Mouse (Mus musculus) stomach, embryonic 15.5 days (tissue): ENCODE data around the gene Ankar. TPM values are rescaled to one million over a fixed set of nuclear protein-coding genes. Genes with fewer than 3 reads are reported as not detected.
A peak's percentile ranks its signal among the peaks of the same experiment; 100 is the strongest.

Experiments
- ATAC-seq: fragments of 200-750 bp; cut with Nextera tagmentation; 2 replicates; pipeline ENCODE4 v1.8.0; 2017; ENCODE audit warnings: low read depth, moderate number of reproducible peaks, moderate TSS enrichment; ENCODE audit not compliant: insufficient read depth, low FRiP score
- H3K27ac ChIP-seq: fragments of 300-500 bp; sonication (generic); 2 replicates; pipeline ENCODE4 v1.5.1; 2015; ENCODE audit warnings: mild to moderate bottlenecking, inconsistent platforms
- H3K27me3 ChIP-seq: fragments of 300-500 bp; sonication (generic); replicated peaks from 2 replicates; pipeline ENCODE4 v1.6.1; 2015; ENCODE audit warnings: inconsistent platforms
- H3K36me3 ChIP-seq: fragments of 300-500 bp; sonication (generic); 2 replicates; pipeline ENCODE4 v1.6.1; 2015; ENCODE audit warnings: inconsistent platforms
- H3K4me1 ChIP-seq: fragments of 300-500 bp; sonication (generic); 2 replicates; pipeline ENCODE4 v1.6.1; 2015; ENCODE audit warnings: inconsistent platforms
- H3K4me2 ChIP-seq: fragments of 300-500 bp; sonication (generic); 2 replicates; pipeline ENCODE4 v1.6.1; 2015; ENCODE audit warnings: mild to moderate bottlenecking, inconsistent platforms
- H3K4me3 ChIP-seq: fragments of 300-500 bp; sonication (generic); replicated peaks from 2 replicates; pipeline ENCODE4 v1.5.1; 2015; ENCODE audit warnings: inconsistent platforms
- H3K9ac ChIP-seq: fragments of 300-500 bp; sonication (generic); 2 replicates; pipeline ENCODE4 v1.6.1; 2015; ENCODE audit warnings: inconsistent platforms
- H3K9me3 ChIP-seq: fragments of 300-500 bp; sonication (generic); 2 replicates; pipeline ENCODE4 v1.6.1; 2016; ENCODE audit warnings: inconsistent platforms
- WGBS: fragments of 180-500 bp; shearing (Covaris S2); methylation state at CpG from one replicate; pipeline ENCODE4 v1.1.7; 2015; 5-methylcytosine and 5-hydroxymethylcytosine counted together
- polyA plus RNA-seq: library from polyadenylated mRNA; unstranded; fragments of >200 nt; fragmentation: Nextera tagmentation; extraction: Ambion mirVana; gene quantifications from 2 replicates; pipeline ENCODE4 v1.2.1, GENCODE M21; 2015

Ankar gene
- polyA plus RNA-seq, 1 experiment from 2014 or later: not detected

DNA sequence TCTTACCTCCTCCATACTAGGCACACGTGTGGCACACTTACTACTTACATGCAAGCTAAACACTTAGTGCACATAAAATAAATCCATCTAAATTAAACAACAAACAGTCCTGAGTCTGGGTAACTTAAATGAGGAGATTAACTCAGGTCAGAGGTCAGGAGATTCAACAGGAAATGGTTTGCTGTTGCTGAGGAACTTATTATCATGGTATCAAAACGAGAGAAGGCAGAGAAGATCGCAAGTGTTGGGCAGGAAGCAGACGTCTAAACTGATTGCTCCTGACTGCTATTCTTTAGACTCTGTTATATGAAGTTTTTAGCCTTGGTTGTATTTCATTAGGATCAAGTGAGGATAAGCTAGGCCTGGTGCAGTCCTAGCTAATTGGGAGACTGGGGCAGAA, 7.1 kb upstream of the Ankar start:
- no peaks in the 10 kb centered on the region for H3K27me3 ChIP-seq
- no peaks in the 10 kb centered on the region for H3K9me3 ChIP-seq
- no peak overlapping the region for H3K27ac ChIP-seq
- no peaks in the 10 kb centered on the region for H3K36me3 ChIP-seq
- WGBS: 60% methylated on average over 4 of the region's 4 CpGs
- H3K9ac ChIP-seq: no peak overlapping the region
- H3K4me2 ChIP-seq: no peak overlapping the region
- peaks cover under 1% of the 10 kb centered on the region; the same call in 1 of the 2 replicates for H3K4me1 ChIP-seq
- ATAC-seq: no peak
- H3K4me3 ChIP-seq: no peak overlapping the region

DNA sequence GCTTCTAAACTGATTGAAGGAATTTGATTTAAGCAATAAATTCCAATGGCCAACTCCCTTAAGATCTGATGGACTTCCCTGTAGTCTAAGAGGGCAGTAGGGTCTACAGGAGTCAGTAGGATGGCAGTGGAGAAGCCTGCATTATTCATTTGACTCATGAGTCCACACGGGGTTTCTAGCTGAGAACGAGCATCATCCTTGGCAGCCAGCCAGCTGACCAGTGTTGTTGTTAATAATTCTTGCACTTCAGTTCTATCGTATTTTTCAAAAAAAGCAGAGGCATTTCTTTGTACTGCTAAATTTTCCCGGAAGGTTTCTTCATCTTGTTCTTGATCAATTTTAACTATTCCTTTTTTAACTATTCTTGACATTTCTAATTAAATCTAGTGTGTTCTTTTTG, 1.7 kb downstream of the Ankar start:
- no peak overlapping the region for H3K9ac ChIP-seq
- H3K4me1 ChIP-seq: no peaks in the 10 kb centered on the region
- no peaks in the 10 kb centered on the region for H3K27me3 ChIP-seq
- H3K36me3 ChIP-seq: no peaks in the 10 kb centered on the region
- H3K4me2 ChIP-seq: no peak overlapping the region
- no peaks in the 10 kb centered on the region for H3K9me3 ChIP-seq
- 33% methylated on average over 4 of the region's 4 CpGs for WGBS
- H3K4me3 ChIP-seq: no peak overlapping the region
- no peak overlapping the region for H3K27ac ChIP-seq
- no peak for ATAC-seq

DNA sequence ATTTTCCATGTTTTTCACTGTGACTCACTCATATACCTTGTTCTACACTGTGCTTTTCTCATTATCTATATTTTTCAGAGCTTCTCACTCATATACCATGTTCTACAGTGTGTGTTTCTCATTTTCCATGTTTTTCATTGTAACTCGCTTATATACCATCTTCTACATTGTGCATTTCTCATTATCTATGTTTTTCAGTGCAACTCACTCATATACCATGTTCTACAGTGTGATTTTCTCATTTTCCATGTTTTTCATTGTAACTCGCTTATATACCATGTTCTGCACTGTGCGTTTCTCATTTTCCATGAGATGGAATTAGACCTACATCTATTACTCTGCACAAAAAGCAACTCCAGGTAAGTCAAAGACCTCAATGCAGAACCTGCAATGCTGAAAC, 4.1 kb downstream of the Ankar start:
- ATAC-seq: no peak
- Histone ChIP-seq H3K27ac (no peak overlapping the region), H3K4me3 (no peak overlapping the region), H3K4me2 (no peak overlapping the region), H3K4me1 (no peaks in the 10 kb centered on the region), H3K9ac (no peak overlapping the region), H3K36me3 (no peaks in the 10 kb centered on the region), H3K27me3 (no peaks in the 10 kb centered on the region), H3K9me3 (no peaks in the 10 kb centered on the region)
- 50% methylated on average over 3 of the region's 3 CpGs for WGBS

DNA sequence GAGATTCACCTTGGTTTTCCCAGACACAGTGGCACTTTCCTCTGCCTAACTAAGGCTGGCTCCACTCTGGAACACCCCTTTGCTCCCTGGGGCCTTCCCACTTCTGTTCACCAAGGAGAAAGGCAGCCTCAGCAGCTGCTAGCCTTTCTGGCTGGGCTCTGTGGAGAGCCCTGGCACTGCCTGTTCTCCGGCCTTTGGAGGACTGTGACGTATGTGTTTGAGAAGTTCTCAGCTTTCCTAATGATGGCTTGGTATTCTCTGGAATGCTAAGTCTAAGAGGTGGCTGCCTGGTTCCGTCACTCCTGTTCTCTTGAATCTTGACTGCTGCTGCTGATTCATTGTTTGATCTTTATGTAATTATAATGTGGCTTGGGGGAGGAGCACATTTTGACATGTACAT, 27.3 kb downstream of the Ankar start:
- Histone ChIP-seq H3K4me2 (no peak overlapping the region), H3K36me3 (no peaks in the 10 kb centered on the region), H3K9ac (no peak overlapping the region), H3K4me1 (no peaks in the 10 kb centered on the region), H3K27me3 (no peaks in the 10 kb centered on the region), H3K9me3 (no peaks in the 10 kb centered on the region), H3K27ac (no peak overlapping the region), H3K4me3 (no peak overlapping the region)
- no peak for ATAC-seq
- 31% methylated on average over 3 of the region's 3 CpGs for WGBS

DNA sequence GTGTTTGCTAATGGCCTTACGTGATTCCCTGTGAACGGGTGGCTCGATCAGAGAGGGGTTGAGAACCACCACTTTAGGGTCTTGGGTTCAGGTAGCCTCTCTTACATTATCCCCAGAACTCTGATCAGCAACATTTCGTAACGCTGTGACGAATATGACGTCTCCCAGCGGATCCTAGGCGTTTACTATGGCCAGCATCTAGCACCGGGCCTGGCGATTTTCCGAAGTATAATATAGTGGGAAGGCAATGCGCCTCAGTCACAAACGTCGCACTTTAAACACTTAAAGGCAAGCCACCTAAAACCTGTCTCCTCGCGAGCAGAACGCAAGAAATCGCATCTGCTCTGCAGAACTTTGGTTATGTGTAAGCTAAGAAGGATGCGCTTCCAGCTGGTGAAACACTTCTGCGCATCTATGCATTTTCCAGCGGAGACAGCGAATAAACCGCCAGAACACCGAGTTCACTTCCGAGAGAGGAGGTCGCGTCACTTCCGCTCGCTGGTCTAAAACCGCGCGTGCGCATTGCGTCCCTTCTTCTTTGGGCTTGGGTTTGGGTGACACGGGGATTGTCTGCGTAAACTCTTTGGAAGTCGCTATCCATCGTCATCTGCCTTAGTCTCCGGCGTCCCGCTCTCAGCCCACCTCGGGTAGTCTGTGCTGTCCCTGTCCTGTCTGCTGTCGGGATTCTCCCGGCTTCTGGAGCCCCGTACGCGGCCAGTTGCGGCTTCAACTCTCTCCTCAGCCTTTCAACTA, 59.5 kb downstream of the Ankar start:
- peak overlapping the region; percentile 55 for H3K4me2 ChIP-seq
- H3K27ac ChIP-seq: no peak overlapping the region
- H3K9me3 ChIP-seq: no peaks in the 10 kb centered on the region
- WGBS: 42% methylated on average over 49 of the region's 49 CpGs
- H3K9ac ChIP-seq: no peak overlapping the region
- ATAC-seq: peak; percentile 18; the same call in 1 of the 2 replicates
- H3K4me3 ChIP-seq: peak overlapping the region; percentile 27
- H3K27me3 ChIP-seq: no peaks in the 10 kb centered on the region
- H3K4me1 ChIP-seq: no peaks in the 10 kb centered on the region
- no peaks in the 10 kb centered on the region for H3K36me3 ChIP-seq

DNA sequence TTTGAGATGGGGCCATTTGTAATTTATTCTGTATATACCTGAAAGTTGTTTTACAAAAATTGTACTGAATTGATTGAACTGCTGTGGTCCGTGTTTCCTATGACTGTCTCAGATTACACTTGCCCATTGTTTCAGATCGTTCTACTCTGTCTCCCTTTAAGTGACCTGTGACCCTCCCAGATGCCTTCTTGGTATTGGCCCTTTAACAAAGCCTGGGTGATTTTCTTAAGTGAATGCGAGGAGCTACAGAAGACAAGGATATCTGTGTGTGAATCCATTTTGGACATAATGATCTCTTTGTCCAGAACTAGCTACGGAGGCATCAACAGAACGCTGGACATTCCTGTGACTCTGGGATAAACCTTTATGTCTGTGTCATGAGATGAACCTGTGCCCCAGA, 65.2 kb downstream of the Ankar start:
- H3K9me3 ChIP-seq: no peaks in the 10 kb centered on the region
- 48% methylated on average over 5 of the region's 5 CpGs for WGBS

DNA sequence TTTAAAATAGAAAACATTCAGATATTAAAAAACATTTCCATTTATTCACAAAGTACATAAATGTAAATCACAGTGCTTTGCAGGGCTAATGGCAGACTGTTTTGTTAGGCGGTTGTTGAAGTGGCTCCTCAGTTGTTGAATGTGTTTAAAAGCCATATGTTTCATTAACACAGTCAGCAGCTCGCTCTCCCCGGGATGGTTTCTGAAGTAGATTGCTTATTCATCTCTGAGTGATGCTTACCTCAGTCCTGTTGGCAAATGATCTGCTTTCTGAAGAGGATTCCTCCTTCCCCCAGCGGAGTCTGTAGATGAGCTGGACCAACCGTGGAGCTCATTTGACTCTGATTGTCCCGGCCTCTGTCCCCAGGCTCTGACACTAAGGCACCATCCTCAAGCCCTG, 88.2 kb downstream of the Ankar start:
- Histone ChIP-seq H3K4me3 (no peak overlapping the region), H3K27ac (no peak overlapping the region), H3K9ac (no peak overlapping the region), H3K4me1 (no peaks in the 10 kb centered on the region), H3K4me2 (no peak overlapping the region), H3K9me3 (no peaks in the 10 kb centered on the region), H3K36me3 (peaks cover 33% of the 10 kb centered on the region), H3K27me3 (no peaks in the 10 kb centered on the region)
- ATAC-seq: no peak
- 90% methylated on average over 6 of the region's 6 CpGs for WGBS

More for the DNA sequence above, 65.2 kb downstream of the Ankar start:
- Histone ChIP-seq H3K4me1 (no peaks in the 10 kb centered on the region), H3K27ac (no peak overlapping the region), H3K4me2 (no peak overlapping the region), H3K27me3 (no peaks in the 10 kb centered on the region), H3K36me3 (peaks cover 11% of the 10 kb centered on the region), H3K4me3 (no peak overlapping the region), H3K9ac (no peak overlapping the region)
- no peak for ATAC-seq

DNA sequence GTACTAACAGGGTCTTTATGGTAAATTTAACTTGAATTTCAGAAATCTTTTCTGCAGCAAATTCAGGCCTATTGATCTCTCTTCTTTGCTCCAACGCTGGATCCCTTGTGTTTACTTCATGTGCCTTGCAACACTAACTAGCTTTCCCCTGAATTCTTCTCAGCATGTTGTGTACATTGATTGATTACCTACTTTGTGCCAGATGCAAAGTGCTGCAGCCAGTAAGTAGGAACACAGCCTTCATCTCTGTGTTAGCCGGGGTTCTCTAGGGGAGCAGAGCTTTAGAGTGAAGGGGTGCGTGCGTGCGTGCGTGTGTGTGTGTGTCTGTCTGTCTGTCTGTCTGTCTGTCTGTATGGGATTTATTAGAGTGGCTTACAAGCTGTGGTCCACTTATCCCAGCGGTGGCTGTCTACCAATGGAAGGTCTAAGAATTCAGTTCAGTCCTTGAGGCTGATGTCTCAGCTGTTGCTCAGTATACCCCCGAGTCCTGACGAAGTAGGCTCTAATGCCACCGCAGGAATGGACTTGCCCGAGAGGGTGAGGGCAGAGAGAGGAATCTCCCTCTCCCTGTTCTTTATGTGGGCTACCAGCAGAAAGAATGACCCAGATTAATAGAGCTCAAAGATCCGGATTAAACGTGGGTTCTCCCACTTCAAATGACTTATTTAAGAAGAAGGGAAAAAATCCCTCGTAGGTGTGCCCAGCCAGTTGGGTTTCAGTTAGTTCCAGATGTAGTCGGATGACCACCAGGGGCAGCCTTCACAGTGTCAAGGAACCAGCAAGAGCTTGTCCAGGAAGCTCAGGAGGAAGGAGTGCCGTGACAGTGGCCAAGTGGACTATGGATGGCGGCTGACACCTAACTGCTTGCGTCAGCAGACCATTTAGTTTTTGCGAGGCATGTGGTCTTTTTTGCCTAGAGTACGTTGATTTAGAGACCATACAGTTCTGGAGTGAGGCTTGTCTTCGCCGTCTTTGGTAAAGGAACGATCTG, 90.2 kb downstream of the Ankar start:
- Histone ChIP-seq H3K4me2 (no peak overlapping the region), H3K4me3 (no peak overlapping the region), H3K9ac (no peak overlapping the region), H3K27me3 (no peaks in the 10 kb centered on the region), H3K27ac (no peak overlapping the region), H3K36me3 (peaks cover 21% of the 10 kb centered on the region; the same call in 1 of the 2 replicates), H3K9me3 (no peaks in the 10 kb centered on the region), H3K4me1 (no peaks in the 10 kb centered on the region)
- no peak for ATAC-seq
- 77% methylated on average over 23 of the region's 23 CpGs for WGBS

DNA sequence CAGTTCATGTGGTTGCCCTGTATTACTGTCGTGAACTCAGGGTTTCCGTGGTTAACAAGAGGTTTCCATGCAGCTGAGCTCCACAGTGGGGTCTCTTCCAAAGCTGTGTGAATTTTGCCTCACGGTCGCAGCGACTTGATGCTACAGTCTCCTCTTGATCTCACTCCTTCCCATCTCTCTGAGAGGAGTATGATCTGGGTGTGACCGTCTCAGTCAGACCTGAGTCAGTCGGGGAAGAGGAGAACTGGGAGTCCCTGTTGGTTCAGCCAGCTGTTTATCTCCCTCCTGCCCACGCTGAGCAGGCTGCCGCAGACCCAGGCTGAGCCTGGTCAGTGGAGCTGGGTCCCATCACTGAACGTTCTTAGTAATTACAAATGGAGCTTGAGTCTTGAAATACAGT, 91.2 kb downstream of the Ankar start:
- no peaks in the 10 kb centered on the region for H3K4me1 ChIP-seq
- no peaks in the 10 kb centered on the region for H3K27me3 ChIP-seq
- no peak overlapping the region for H3K9ac ChIP-seq
- H3K4me3 ChIP-seq: no peak overlapping the region
- ATAC-seq: no peak; the same call in 1 of the 2 replicates
- no peaks in the 10 kb centered on the region for H3K9me3 ChIP-seq
- H3K27ac ChIP-seq: no peak overlapping the region
- H3K4me2 ChIP-seq: no peak overlapping the region
- H3K36me3 ChIP-seq: peaks cover 21% of the 10 kb centered on the region; the same call in 1 of the 2 replicates
- WGBS: 83% methylated on average over 10 of the region's 10 CpGs

DNA sequence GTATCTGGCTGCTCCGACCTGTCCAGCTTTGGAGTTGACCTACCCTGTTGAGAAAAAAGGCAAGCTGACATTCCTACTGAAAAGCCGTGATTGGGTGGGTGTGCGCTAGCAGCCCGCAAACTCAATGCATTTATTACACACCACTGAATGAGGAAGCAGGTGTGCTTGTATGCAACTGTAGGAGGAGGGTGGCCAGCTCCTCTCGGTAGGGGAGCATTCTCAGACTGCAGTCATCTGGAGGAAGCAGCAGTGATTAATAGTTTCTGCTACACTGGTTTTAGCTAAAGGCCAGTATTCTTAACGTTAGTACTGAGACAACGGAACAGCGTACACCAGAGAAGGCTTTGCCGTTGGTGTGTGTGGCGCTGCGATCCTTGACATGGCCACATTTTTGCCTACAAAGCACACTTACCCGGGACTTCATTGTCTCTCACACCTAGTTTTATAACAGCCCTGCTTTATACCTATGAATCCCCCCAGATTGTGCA, 94.1 kb downstream of the Ankar start:
- Histone ChIP-seq H3K27me3 (no peaks in the 10 kb centered on the region), H3K4me3 (no peak overlapping the region), H3K36me3 (peaks cover 7% of the 10 kb centered on the region; the same call in 1 of the 2 replicates), H3K9ac (no peak overlapping the region), H3K4me1 (no peaks in the 10 kb centered on the region), H3K4me2 (no peak overlapping the region), H3K9me3 (no peaks in the 10 kb centered on the region), H3K27ac (no peak overlapping the region)
- ATAC-seq: no peak
- WGBS: 82% methylated on average over 12 of the region's 12 CpGs

DNA sequence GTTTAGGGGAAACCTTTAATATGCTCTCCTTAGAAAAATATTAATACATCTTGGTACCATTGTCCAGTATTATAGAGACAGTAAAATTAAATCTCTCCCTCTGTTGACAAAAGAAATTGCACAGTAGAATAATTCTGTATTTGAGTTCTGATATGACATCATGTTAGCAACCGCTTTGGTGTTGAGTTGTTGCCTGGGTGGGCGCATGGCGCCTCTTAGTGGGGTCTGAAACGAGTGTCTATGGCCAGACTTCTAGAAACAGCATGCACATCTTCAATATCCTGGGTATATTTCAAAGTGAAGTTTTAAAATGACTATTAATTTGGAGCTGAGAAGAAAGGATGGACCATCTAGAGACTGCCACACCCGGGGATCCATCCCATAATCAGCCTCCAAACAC, 97.6 kb downstream of the Ankar start:
- no peak overlapping the region for H3K27ac ChIP-seq
- WGBS: 91% methylated on average over 5 of the region's 5 CpGs
- H3K36me3 ChIP-seq: peaks cover 8% of the 10 kb centered on the region; the same call in 1 of the 2 replicates

DNA sequence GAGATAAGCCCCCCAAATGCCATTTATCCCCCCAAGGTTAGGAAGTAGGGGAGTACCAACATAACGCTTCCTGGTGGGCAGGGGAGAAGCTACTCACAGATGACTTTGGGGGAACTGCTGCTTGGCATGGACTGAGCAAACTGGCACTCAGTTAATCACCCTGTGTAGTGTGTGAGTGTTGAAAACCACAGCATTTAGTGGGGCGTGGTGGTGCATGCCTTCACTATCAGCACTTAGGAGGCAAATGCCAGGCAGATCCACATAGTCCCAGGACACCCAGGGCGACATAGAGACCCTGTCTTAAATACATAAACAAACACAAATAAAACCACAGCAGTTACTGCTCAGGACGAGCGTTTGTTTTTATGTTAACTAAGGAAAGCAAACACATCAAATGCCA, 98.2 kb downstream of the Ankar start:
- Histone ChIP-seq H3K9me3 (no peaks in the 10 kb centered on the region), H3K4me1 (0 out of 2 replicates have a peak, but pooled peaks cover 8% of the 10 kb centered on the region), H3K4me2 (no peak overlapping the region), H3K36me3 (peaks cover 8% of the 10 kb centered on the region; the same call in 1 of the 2 replicates), H3K4me3 (no peak overlapping the region), H3K27me3 (no peaks in the 10 kb centered on the region), H3K27ac (no peak overlapping the region), H3K9ac (no peak overlapping the region)
- ATAC-seq: no peak
- WGBS: 68% methylated on average over 5 of the region's 5 CpGs

More for the DNA sequence above, 97.6 kb downstream of the Ankar start:
- Histone ChIP-seq H3K9ac (no peak overlapping the region), H3K9me3 (no peaks in the 10 kb centered on the region), H3K27me3 (no peaks in the 10 kb centered on the region), H3K4me2 (no peak overlapping the region), H3K4me3 (no peak overlapping the region), H3K4me1 (0 out of 2 replicates have a peak, but pooled peaks cover 8% of the 10 kb centered on the region)
- no peak for ATAC-seq
